Mouse (Mus musculus) olfactory bulb, adult 2 months (tissue): Measurements from ENCODE around the gene Gm45785. TPM values are rescaled to one million over a fixed set of nuclear protein-coding genes. Genes with fewer than 3 reads are reported as not detected.
"Not testable (repeated sequence)": the region's sequence is repeated elsewhere in the genome, so short reads cannot be mapped to it uniquely, and the experiment has no call there.

Experiments used
- H3K27ac ChIP-seq: fragments of 200-500 bp; 2 replicates; pipeline ENCODE4 v1.5.1; 2012; ENCODE audit warnings: low read depth, low read length; ENCODE audit not compliant: insufficient read depth
- H3K4me1 ChIP-seq: fragments of 200-500 bp; 2 replicates; pipeline ENCODE4 v1.6.1; 2012; ENCODE audit warnings: low read length; ENCODE audit not compliant: control insufficient read depth, insufficient read depth
- H3K4me3 ChIP-seq: fragments of 200-500 bp; 2 replicates; pipeline ENCODE4 v1.5.1; 2012; ENCODE audit warnings: mild to moderate bottlenecking, low read depth, low read length, moderate library complexity; ENCODE audit not compliant: insufficient read depth
- CTCF ChIP-seq: fragments of 200-500 bp; IDR thresholded peaks from 2 replicates; pipeline ENCODE4 v1.5.1; 2012; ENCODE audit warnings: low read depth, mild to moderate bottlenecking, low read length, moderate library complexity; ENCODE audit not compliant: insufficient read depth
- POLR2A ChIP-seq: fragments of 200-500 bp; IDR thresholded peaks from 2 replicates; pipeline ENCODE4 v1.6.1; 2012; ENCODE audit warnings: mild to moderate bottlenecking, low read depth, low read length, moderate library complexity; ENCODE audit not compliant: insufficient read depth
- WGBS: fragments of 180-500 bp; shearing (Covaris S2); methylation state at CpG from one replicate; pipeline ENCODE4 v1.1.7; 2018; 5-methylcytosine and 5-hydroxymethylcytosine counted together
- polyA plus RNA-seq: library from polyadenylated mRNA; stranded (reverse); fragments of >200 nt; gene quantifications from 2 replicates; pipeline ENCODE4 v1.2.4, GENCODE M21; 2012; ENCODE audit warnings: low replicate concordance; ENCODE audit not compliant: missing spikeins, insufficient read depth, insufficient read length

Gene Gm45785
- polyA plus RNA-seq = not detected in 2 replicates

DNA sequence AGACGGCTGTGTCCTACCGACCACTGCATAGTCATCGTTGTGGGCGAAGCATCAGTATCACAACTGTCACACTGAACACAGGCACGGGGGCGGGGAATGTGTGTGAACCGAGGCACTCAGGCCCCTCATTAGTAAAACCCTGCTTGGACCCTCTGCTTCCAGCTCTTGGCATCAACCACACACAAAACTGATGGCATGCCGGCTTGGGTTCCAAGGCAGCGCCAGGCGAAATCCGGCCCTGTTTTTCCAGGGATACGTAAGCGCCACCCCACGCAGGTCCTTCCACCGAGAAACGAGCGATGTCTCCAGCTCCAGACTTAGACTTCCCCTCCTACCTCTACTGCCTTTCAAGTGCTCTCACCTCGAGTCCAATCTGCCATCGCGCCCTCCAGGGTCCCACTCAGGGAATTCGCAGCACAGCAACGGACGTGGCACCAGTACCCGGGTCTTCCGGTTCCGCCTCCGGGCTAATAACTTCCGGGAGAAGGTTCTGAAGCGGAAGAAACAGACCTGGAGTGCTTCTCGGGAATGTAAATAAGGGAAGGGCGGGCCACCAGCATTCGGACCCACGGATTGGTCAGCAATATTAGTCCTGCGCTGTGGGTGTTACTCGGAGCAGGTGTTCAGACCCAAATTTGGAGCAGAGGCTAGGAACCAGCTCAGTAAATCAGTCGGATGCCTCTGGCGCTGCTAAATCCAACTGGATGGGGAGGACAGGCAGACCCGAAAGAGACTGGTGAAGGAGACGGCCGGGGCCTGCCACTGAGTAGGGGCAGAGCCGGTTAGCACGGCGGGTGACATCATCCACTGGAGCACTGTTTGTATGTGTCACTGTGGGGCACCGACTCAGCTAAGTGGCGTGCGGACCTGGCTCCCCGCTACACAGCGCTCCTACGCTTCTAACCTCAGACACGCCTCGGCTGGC lies at the start of gene Gm45785:
Gene Gm45785 (minus strand): TSS at position 472 of the 925 bp plus-strand sequence.
- WGBS = under 1% methylated on average over 51 of the region's 51 CpGs
- peak; percentile 55; the same call in 1 of the 2 replicates for TF ChIP-seq POLR2A
- TF ChIP-seq CTCF = no peak

DNA sequence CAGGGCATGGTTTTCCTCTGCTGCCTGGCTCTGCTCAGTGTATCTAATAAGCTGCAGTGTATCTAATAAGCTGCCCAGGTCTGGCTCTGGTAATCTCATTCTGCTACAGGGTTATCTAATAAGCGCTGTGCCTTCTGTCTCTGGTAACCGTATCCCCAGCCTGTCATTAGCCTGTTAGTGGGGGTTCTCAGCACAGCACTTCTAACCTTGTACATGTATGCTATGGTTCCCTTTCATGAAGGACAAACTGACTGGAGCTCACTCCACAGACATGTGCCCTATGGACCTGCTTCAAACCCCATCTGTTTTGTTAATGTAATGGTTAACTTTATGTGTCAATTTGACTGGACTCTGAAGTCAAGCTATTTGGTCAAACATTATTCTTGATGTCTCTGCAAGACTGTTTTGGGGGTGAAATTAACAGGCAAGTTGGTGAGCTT lies 49.5 kb upstream of the Gm45785 start:
- no peak for TF ChIP-seq POLR2A
- no peak for TF ChIP-seq CTCF
- H3K4me1 ChIP-seq = peaks cover 6% of the 10 kb centered on the region
- 75% methylated on average over 2 of the region's 2 CpGs for WGBS

More for the DNA sequence above, at the start of gene Gm45785:
- Histone ChIP-seq H3K4me3 (peak within 1 kb of the TSS; percentile 71), H3K27ac (peak within 1 kb of the TSS; percentile 68), H3K4me1 (peaks cover 32% of the 10 kb centered on the region)

DNA sequence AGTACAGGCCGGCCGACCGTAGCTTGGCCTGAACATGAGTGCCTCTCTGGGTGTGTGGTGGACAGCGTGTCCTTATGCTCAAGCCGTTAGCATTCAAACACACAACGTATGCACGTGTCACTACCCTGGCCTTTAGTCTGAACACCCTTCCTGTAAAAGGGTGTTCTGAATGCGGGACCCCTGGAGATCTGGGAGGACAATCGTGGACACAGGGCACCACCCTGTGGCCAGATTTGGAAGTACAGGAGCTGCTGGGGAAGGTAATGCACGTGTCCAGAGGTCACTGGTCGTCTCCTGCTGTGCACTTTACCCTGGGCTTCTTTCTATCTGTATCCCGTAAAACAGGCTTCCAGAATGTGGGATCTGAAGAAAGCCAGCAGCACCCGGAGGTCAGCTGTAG lies 47.1 kb upstream of the Gm45785 start:
- WGBS = 22% methylated on average over 13 of the region's 13 CpGs
- Histone ChIP-seq H3K4me1 (peaks cover 2% of the 10 kb centered on the region; the same call in 1 of the 2 replicates), H3K27ac (no peak overlapping the region), H3K4me3 (no peak overlapping the region)
- peak; percentile 91 for TF ChIP-seq CTCF
- TF ChIP-seq POLR2A = no peak

More for the DNA sequence above, 49.5 kb upstream of the Gm45785 start:
- Histone ChIP-seq H3K4me3 (no peak overlapping the region), H3K27ac (no peak overlapping the region)

DNA sequence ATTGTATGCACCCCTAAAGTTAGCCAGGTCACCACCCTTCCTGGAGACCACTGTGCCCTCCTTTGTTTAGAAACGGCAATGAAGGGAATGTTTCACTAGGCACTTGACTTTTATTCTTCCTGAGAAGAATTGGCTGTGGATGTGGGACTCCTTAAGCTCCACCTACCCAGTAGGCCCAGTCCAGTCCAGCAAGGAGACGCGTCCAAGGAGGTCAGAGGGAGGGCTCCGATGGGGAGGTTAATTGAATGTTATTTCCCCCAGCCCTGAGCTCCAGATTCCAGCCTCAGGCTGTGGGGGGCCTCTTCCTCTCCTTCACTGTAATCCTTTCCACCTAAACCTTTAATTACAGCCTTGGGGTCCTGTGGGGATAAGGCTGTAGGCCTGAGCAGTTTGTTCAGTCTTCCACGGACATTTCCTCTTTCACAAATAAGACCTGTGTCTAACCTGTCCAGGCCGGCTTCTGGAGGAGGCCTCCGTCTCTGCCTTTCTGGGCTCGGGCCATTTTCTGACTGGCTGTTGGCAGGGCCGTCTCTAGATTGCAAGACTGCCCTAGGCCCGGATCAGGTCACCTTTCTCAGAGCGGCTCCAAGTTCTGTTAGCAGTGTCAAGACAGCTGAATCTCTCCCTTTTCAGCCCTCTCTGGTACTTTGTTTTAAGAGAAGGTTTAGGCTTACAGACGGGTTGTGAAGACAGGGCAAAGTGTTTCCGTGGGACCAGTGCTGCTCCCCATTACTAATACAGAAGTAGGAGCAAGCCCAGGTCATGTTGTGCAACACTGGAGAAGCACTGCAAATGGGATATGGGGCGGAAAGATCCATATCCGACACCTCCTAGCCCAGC lies 46.1 kb upstream of the Gm45785 start:
- 73% methylated on average over 15 of the region's 15 CpGs for WGBS
- Histone ChIP-seq H3K27ac (no peak overlapping the region), H3K4me1 (peaks cover 2% of the 10 kb centered on the region; the same call in 1 of the 2 replicates), H3K4me3 (no peak overlapping the region)
- no peak for TF ChIP-seq POLR2A
- no peak for TF ChIP-seq CTCF

DNA sequence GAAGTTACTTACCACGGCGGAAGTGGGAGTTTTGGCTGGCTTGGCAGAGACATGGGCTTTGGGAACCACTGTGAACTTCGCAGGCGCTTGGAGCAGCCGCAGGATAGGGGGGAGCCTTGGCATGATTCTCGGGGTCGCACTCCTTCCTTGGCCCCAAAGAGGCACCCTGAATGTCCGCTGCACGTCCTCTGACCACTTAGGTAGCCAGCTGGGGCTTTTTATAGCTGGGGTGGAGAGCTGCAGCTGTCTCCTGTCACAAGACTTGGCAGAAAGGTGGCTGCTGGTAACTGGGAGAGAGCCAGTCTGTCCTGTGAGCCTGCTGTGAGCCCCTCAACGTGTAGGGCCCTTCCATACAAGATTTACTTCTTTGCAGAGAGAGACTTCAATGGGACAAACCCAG lies 44.1 kb upstream of the Gm45785 start, which contains the start of gene Cox8b:
Gene Cox8b (minus strand): TSS at position 227 of the 400 bp plus-strand sequence.
- Histone ChIP-seq H3K27ac (no peak within 1 kb of the TSS), H3K4me1 (peaks cover 2% of the 10 kb centered on the region; the same call in 1 of the 2 replicates), H3K4me3 (no peak within 1 kb of the TSS)
- 61% methylated on average over 10 of the region's 10 CpGs for WGBS
- TF ChIP-seq POLR2A (no peak), CTCF (no peak)

DNA sequence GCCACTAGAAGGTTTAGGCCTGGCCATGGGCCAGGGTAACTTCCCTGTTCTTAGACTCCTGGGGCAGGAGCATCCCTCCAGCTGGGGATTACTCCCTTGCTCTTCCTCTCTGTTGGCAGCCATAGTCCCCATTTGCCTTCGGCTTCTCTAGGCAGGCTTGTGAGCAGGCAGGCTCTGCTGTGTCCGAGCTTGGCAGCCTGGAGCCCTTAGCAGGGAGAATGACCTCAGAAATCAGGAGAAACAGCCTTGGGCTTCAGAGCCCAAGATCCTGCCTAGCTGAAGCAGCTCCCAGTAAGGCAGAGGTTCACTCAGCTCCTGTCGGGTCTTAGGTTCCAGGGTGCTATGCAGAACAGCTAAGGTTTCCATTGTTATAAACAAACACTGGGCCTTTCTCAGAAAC lies 43.0 kb upstream of the Gm45785 start:
- Histone ChIP-seq H3K27ac (no peak overlapping the region), H3K4me1 (peaks cover 2% of the 10 kb centered on the region; the same call in 1 of the 2 replicates), H3K4me3 (no peak overlapping the region)
- WGBS = 71% methylated on average over 3 of the region's 3 CpGs
- no peak for TF ChIP-seq CTCF

DNA sequence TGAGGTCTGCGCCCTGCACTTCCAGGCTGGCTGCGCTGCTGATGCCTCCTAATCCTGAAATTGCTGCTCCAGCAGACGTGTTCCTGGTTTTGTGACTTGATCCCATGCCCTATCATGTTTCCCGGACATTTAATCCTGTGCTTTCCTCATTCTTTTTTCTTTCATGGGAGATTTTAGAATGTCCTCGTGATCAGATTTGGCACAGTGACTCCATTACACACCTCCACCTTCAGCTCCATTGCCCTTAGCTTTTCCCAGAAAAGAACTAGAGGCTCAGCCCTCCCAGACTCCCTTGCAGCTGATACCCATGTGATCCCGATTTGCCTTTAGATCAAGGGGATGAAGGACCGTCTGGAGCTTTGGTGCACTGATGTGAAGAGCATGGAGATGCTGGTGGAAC lies 41.7 kb upstream of the Gm45785 start:
- 89% methylated on average over 7 of the region's 7 CpGs for WGBS
- no peak overlapping the region for H3K4me3 ChIP-seq
- TF ChIP-seq CTCF (no peak), POLR2A (no peak)

DNA sequence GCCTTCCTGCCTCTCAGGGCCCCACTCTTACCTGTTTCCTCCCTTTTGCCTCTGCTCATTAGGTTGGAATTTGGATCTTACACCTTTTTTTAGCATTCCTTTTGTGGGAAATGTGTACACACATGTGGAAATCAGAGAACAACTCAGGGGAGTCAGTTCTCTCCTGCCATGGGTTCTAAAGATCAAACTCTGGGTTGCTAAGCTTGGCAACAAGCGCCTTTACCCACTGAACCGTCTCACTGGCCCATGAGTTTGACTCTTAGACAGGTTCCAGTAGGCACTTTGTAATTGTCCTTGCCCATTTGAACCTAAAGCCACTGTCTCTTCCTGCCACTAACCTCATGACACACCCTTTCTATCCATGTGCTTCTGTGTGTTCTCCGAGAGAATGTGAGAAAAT lies 38.5 kb upstream of the Gm45785 start:
- Histone ChIP-seq H3K27ac (no peak overlapping the region), H3K4me1 (no peaks in the 10 kb centered on the region), H3K4me3 (no peak overlapping the region)
- no peak for TF ChIP-seq POLR2A
- TF ChIP-seq CTCF = no peak
- 85% methylated on average over 3 of the region's 3 CpGs for WGBS

More for the DNA sequence above, 41.7 kb upstream of the Gm45785 start:
- no peaks in the 10 kb centered on the region for H3K4me1 ChIP-seq
- no peak overlapping the region for H3K27ac ChIP-seq

DNA sequence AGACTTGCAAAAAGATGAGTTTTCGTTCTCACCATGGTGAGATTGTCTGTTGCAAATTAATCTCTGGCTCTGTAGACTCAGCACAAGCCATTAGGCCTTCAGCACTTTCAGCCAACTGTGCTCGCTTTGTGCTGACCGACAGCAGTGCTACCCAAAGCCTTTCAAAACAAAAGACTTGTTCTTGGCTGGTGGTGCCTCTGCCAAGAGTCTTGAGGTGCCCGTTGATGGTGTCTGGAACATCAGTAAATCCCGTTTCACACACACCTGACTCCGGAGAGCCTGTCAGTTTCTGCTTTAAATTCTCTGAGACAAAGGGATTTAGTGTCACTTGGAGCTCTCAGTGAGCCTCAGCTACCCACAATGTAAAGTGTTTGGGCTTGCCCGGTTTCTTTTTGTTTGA lies 37.9 kb upstream of the Gm45785 start:
- Histone ChIP-seq H3K27ac (no peak overlapping the region), H3K4me1 (no peaks in the 10 kb centered on the region), H3K4me3 (no peak overlapping the region)
- 55% methylated on average over 7 of the region's 7 CpGs for WGBS
- no peak for TF ChIP-seq POLR2A
- no peak for TF ChIP-seq CTCF

DNA sequence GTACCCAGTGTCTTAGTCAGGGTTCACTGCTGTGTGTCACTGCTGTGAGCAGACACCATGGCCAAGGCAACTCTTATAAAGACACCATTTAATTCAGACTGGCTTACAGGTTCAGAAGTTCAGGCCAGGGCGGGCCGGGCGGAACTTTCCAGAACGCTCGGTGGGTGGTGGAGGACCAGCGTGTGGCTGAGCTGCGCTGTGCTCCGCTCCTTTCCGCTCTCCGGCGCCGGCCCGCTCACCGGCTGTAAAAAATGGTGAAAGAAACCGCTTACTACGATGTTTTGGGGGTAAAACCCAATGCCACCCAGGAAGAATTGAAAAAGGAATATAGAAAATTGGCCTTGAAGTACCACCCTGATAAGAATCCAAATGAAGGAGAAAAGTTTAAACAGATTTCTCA lies 34.5 kb upstream of the Gm45785 start:
- not testable (repeated sequence) for H3K4me3 ChIP-seq, H3K4me1 ChIP-seq, H3K27ac ChIP-seq
- WGBS = 96% methylated on average over 16 of the region's 16 CpGs
